Mouse (Mus musculus) forelimb bud, embryonic 11.5 days (tissue): Measurements from ENCODE around the gene Yipf4.
"Not testable (repeated sequence)": the region's sequence is repeated elsewhere in the genome, so short reads cannot be mapped to it uniquely, and the experiment has no call there.

ENCODE experiments used
- DNase-seq: peaks from one replicate; pipeline ENCODE4 v3.0.0-alpha.2; 2012; ENCODE audit warnings: low read depth, low spot score

Yipf4 gene

GRCm38 (mm10) chr17:74489024-74489900, at the start of gene Yipf4:
Yipf4 (plus strand) TSS chr17:74489493.
- peak; percentile 95 for DNase-seq

- no peak for DNase-seq
Measured at GRCm38 (mm10) chr17:74440486-74440885, 48.8 kb upstream of the Yipf4 start.

GRCm38 (mm10) chr17:74449776-74450175, 39.5 kb upstream of the Yipf4 start:
- no peak for DNase-seq

GRCm38 (mm10) chr17:74453928-74454327, 35.4 kb upstream of the Yipf4 start:
- no peak for DNase-seq

GRCm38 (mm10) chr17:74454660-74455059, 34.6 kb upstream of the Yipf4 start:
- DNase-seq, result no peak

GRCm38 (mm10) chr17:74455426-74455825, 33.9 kb upstream of the Yipf4 start:
- DNase-seq, result no peak

GRCm38 (mm10) chr17:74456825-74457224, 32.5 kb upstream of the Yipf4 start:
- DNase-seq, result no peak

- no peak for DNase-seq
Measured at GRCm38 (mm10) chr17:74457972-74458677, 31.2 kb upstream of the Yipf4 start.

GRCm38 (mm10) chr17:74458711-74459408, 30.4 kb upstream of the Yipf4 start, which contains the start of gene Nlrc4:
Nlrc4 (minus strand) TSS chr17:74459142.
- no peak for DNase-seq

GRCm38 (mm10) chr17:74463510-74463909, 25.8 kb upstream of the Yipf4 start:
- no peak for DNase-seq

GRCm38 (mm10) chr17:74467981-74468380, 21.3 kb upstream of the Yipf4 start:
- not testable (repeated sequence) for DNase-seq

GRCm38 (mm10) chr17:74470133-74470532, 19.2 kb upstream of the Yipf4 start:
- DNase-seq, result not testable (repeated sequence)

- no peak for DNase-seq
Measured at GRCm38 (mm10) chr17:74480361-74481069, 8.8 kb upstream of the Yipf4 start.

GRCm38 (mm10) chr17:74489901-74490220, 568 bp downstream of the Yipf4 start:
- no peak for DNase-seq

GRCm38 (mm10) chr17:74491565-74491964, 2.3 kb downstream of the Yipf4 start:
- DNase-seq, result no peak

- no peak for DNase-seq
Measured at GRCm38 (mm10) chr17:74500204-74500603, 10.9 kb downstream of the Yipf4 start.

GRCm38 (mm10) chr17:74501085-74501484, 11.8 kb downstream of the Yipf4 start:
- no peak for DNase-seq

- DNase-seq, result no peak
Measured at GRCm38 (mm10) chr17:74507934-74508333, 18.6 kb downstream of the Yipf4 start.

GRCm38 (mm10) chr17:74508600-74508999, 19.3 kb downstream of the Yipf4 start:
- no peak for DNase-seq

- no peak for DNase-seq
Measured at GRCm38 (mm10) chr17:74512308-74512707, 23.0 kb downstream of the Yipf4 start.
